Mouse (Mus musculus) inflammation-experienced regulatory T-cells, adult 6 months (primary cell): ENCODE results near the gene Rapgef5. TPM values are rescaled to one million over a fixed set of nuclear protein-coding genes. Genes with fewer than 3 reads are reported as not detected.
A peak's percentile ranks its signal among the peaks of the same experiment; 100 is the strongest.

ENCODE experiments used
- ATAC-seq: one replicate; pipeline ENCODE4 v1.8.0; 2017
- polyA plus RNA-seq, 3 experiments: library from polyadenylated mRNA; unstranded; fragments of 100-300 nt; shearing (Covaris generic); gene quantifications; one replicate each; pipeline ENCODE4 v1.2.1; 2017

Gene Rapgef5
- polyA plus RNA-seq, 3 experiments from 2014 or later, result 0.59 to 1.5 (median 1.3) TPM

DNA sequence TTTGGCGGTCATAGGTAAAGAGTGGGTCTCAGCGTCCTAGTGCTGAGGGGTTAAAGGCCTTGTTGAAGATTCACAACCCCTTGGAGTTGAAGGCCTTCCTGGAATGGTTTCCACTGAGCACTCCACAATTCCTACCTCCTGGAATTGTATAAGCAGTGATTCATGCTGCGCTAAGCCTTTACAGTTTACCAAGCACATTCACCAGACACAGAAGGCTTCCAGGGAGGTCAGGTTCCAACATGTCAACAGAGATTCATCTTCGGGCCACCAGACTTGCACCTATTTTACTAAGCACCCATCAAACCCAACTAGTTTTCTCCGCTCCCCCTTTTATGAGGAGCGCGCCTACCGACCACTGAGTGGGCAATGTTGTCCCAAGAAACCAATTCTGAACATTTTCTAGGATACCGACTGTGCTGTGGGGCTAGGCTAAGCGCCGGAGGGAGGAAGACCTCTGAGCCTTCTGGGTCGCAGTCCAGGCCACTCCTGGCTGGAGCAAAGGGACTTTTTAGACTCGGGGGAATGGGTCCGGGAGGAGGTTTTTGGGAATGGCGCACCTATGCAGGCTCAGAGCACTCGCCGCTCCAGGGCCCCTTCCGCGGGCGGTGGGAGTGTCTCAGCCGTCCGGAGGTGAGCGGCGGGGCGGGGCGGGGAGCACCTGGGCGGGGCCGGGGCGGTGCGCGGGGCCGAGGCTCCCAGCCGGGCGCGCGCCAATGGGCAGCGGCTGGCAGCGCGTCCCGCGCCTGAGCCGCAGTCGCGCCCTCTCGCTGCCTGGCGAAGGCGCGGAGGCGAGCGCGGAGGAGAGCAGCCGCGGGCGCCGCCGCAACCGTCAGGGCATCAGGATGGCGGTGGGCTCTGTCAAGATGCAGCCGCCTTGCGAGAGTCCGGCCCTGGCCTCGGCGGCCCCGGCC lies 17.2 kb downstream of the Rapgef5 start:
- peak; percentile 52 for ATAC-seq

- ATAC-seq, result peak; percentile 38
Measured at GRCm38 (mm10) chr12:117534087-117534751, 17.9 kb downstream of the Rapgef5 start.

GRCm38 (mm10) chr12:117540352-117540751 lies 24.1 kb downstream of the Rapgef5 start:
- no peak for ATAC-seq

DNA sequence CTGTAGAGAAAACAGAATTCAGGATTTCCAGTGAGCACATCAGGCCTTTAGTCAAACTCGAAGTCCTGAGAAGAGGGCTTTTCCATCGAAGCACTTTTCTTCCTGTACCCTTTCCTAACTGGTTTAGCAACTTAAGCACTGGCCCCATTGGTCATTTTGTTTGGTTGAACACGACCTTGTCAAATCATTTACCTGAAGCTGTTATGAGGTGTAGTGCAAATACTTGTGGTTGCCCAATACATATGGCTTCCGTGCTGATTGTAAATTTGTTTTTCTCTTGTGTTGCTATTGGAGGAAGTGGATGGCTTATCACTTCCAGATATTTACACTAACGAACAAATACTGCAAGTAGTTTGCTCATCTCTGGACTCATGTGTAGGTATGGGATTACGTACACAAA lies 29.0 kb downstream of the Rapgef5 start:
- ATAC-seq, result no peak

GRCm38 (mm10) chr12:117553353-117553752 lies 37.1 kb downstream of the Rapgef5 start:
- peak; percentile 46 for ATAC-seq

GRCm38 (mm10) chr12:117554612-117555063 lies 38.4 kb downstream of the Rapgef5 start:
- no peak for ATAC-seq

DNA sequence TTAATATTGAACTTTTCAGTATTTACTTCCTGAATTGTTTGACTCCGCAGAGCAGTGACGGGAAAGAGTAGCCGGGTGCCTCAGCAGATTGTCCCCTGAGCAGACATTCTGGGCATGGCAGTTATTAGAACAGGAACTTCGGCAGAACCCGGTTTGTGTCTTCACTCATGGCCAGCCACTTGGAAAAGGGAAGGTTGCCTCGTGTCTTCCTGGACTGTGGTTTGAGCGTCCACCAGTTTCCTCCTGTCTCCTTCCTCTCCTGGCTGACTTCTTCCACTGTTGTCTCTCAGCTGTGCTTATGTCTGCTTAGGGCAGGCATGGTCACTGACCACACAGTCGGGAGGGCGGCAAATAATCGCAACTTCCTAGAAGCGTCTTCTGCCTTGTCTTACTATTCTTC lies 44.2 kb downstream of the Rapgef5 start:
- no peak for ATAC-seq

- no peak for ATAC-seq
Measured at GRCm38 (mm10) chr12:117561411-117562059, 45.3 kb downstream of the Rapgef5 start.

DNA sequence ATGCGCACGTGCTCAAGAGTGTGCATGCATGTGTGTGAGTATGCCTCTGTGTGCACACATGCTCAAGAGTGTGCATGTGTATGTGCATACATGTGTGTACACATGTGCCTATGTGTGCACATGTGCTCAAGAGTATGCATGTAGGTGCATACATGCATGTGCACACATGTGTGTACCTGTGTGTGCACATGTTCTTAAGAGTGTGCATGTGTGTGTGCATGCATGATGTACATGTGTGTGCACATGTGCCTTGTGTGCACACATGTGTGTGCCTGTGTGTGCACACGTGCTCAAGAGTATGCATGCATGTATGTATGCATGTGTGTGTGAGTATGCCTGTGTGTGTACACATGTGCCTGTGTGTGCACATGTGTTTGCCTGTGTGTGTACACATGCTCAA lies 45.8 kb downstream of the Rapgef5 start:
- no peak for ATAC-seq

GRCm38 (mm10) chr12:117563859-117564258 lies 47.6 kb downstream of the Rapgef5 start:
- no peak for ATAC-seq

GRCm38 (mm10) chr12:117566298-117566697 lies 50.0 kb downstream of the Rapgef5 start:
- ATAC-seq, result no peak

GRCm38 (mm10) chr12:117569671-117570070 lies 53.4 kb downstream of the Rapgef5 start:
- no peak for ATAC-seq

- no peak for ATAC-seq
Measured at GRCm38 (mm10) chr12:117584256-117584655, 68.0 kb downstream of the Rapgef5 start.

DNA sequence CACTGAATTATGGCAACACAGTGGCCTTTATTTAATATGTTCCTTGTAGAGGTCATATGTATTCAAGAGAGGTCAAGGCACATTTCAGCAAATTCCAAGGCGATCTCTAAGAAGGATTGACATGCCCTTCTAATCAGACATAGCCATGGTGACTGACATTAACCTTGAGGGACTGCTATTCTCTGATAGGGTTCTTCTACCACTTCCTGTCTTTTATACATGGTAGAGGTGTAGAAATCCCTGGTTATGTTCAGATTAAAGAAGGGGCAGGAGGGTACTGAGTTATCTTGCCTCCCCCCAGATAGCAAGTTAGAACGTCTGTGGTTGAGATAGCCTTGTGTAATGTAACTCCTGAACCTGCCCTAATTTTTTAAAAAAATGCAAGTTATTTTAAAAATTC lies 69.1 kb downstream of the Rapgef5 start:
- ATAC-seq, result no peak

DNA sequence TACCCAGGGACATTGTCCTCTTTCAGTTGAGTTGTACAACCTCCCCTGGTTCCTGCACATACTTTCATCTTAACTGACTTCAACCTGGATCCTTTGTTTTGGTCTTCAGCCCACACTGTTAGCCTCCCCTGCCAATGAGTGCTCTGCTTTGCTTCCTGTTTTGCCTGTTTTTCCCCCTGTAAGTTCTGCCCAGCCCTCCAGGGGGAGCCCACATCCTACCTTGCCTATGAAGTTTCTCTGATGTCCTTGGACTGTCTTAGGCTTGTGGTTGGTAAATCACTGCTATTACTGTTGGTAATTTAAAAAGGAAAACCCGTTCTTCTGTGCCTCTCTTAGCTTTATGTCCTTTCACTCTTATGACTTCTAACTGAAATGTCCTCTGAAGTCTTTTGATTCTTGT lies 69.8 kb downstream of the Rapgef5 start:
- peak; percentile 94 for ATAC-seq

GRCm38 (mm10) chr12:117589186-117589585 lies 72.9 kb downstream of the Rapgef5 start:
- no peak for ATAC-seq

- no peak for ATAC-seq
Measured at GRCm38 (mm10) chr12:117592019-117592418, 75.7 kb downstream of the Rapgef5 start.

DNA sequence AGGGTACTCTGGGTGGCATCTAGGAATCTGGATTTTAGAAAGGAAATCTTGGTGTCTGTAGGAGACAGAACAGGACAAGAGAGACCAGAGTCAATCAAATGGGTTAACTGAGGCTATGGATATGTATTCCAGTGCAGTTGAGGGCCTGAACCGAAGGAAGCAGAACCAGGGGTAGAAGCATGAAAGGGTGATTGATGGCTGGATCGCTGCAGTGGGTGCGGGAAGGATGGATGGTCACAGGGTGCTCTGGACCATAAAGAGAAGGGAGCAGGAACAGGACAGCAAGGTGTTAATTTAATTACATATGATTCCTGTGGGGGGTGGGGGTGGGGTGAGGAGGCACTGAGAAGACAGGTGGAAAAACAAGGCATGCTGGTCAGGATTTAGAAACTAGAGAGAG lies 76.3 kb downstream of the Rapgef5 start:
- ATAC-seq, result no peak

GRCm38 (mm10) chr12:117595179-117595578 lies 78.9 kb downstream of the Rapgef5 start:
- ATAC-seq, result no peak

- no peak for ATAC-seq
Measured at GRCm38 (mm10) chr12:117598190-117598589, 81.9 kb downstream of the Rapgef5 start.

DNA sequence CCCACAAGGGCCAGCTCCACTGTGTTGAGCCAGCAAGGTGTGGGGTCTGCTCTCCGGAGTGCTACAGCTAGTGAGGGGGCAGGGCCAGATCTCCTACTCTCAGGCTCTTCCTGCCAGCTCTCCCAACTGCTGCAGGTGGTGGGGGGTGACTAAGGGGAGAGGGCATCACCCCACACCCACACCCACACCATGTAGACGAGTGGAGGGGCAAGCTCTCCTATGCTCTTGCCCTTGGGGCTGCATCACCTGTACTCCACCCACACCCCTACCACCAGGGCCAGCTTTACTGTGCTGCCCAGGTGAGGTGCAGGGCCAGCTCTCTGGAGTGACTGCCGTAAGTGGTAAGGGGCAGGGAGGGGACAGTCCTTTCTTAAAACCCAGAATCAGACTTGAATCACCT lies 89.7 kb downstream of the Rapgef5 start:
- ATAC-seq, result no peak

GRCm38 (mm10) chr12:117612715-117613114 lies 96.4 kb downstream of the Rapgef5 start:
- ATAC-seq, result no peak

- ATAC-seq, result no peak
Measured at GRCm38 (mm10) chr12:117619523-117620023, 103.3 kb downstream of the Rapgef5 start.
